Mouse (Mus musculus): Measurements from ENCODE around the gene Ephb6. TPM values are rescaled to one million over a fixed set of nuclear protein-coding genes. Genes with fewer than 3 reads are reported as not detected.
"Not testable (repeated sequence)": the region's sequence is repeated elsewhere in the genome, so short reads cannot be mapped to it uniquely, and the experiment has no call there.

Ephb6 gene
- polyA plus RNA-seq (2014; fragmentation: Nextera tagmentation; extraction: Ambion mirVana) = 33.5 and 41.7 TPM in 2 replicates

- peak within 1 kb of the TSS; percentile 87 for H3K27ac ChIP-seq
- H3K4me1 ChIP-seq (replicated peaks; ENCODE audit: control insufficient read depth, insufficient read depth, low read length) = peaks cover 27% of the 10 kb centered on the region
- peak within 1 kb of the TSS; percentile 92 for H3K9ac ChIP-seq
- ATAC-seq (ENCODE audit: low FRiP score) = peak; percentile 93
- H3K36me3 ChIP-seq (replicated peaks; ENCODE audit: control insufficient read depth, insufficient read depth) = no peaks in the 10 kb centered on the region
- WGBS = under 1% methylated on average over 67 of the region's 68 CpGs
- H3K27me3 ChIP-seq (ENCODE audit: control insufficient read depth, insufficient read depth, low read length) = no peaks in the 10 kb centered on the region
- peak within 1 kb of the TSS; percentile 58 for H3K4me3 ChIP-seq (replicated peaks; ENCODE audit: low read length)
- peak within 1 kb of the TSS; percentile 99 for H3K4me2 ChIP-seq (replicated peaks)
- H3K9me3 ChIP-seq (ENCODE audit: control insufficient read depth, low read length) = no peaks in the 10 kb centered on the region
- DNase-seq (ENCODE audit: low spot score) = peak; percentile 75
These were observed at the start of gene Ephb6 for GRCm38 (mm10) chr6:41605061-41605793. Gene Ephb6, plus strand, starts transcription at chr6:41605482.

- H3K9ac ChIP-seq = no peak overlapping the region
- no peaks in the 10 kb centered on the region for H3K4me1 ChIP-seq (replicated peaks; ENCODE audit: control insufficient read depth, insufficient read depth, low read length)
- H3K36me3 ChIP-seq (replicated peaks; ENCODE audit: control insufficient read depth, insufficient read depth) = no peaks in the 10 kb centered on the region
- ATAC-seq (ENCODE audit: low FRiP score) (peak; percentile 51; the same call in 1 of the 2 replicates), DNase-seq (ENCODE audit: low spot score) (peak; percentile 73)
- H3K27me3 ChIP-seq (ENCODE audit: control insufficient read depth, insufficient read depth, low read length) = no peaks in the 10 kb centered on the region
- H3K4me2 ChIP-seq (replicated peaks) = no peak overlapping the region
- no peak overlapping the region for H3K4me3 ChIP-seq (replicated peaks; ENCODE audit: low read length)
- no peaks in the 10 kb centered on the region for H3K9me3 ChIP-seq (ENCODE audit: control insufficient read depth, low read length)
- H3K27ac ChIP-seq = no peak overlapping the region
These were observed 48.9 kb upstream of the Ephb6 start for GRCm38 (mm10) chr6:41556389-41556788.

- no peak overlapping the region for H3K4me2 ChIP-seq (replicated peaks)
- DNase-seq (ENCODE audit: low spot score) (no peak), ATAC-seq (ENCODE audit: low FRiP score) (no peak)
- no peaks in the 10 kb centered on the region for H3K9me3 ChIP-seq (ENCODE audit: control insufficient read depth, low read length)
- no peak overlapping the region for H3K9ac ChIP-seq
- H3K27me3 ChIP-seq (ENCODE audit: control insufficient read depth, insufficient read depth, low read length) = no peaks in the 10 kb centered on the region
- H3K4me1 ChIP-seq (replicated peaks; ENCODE audit: control insufficient read depth, insufficient read depth, low read length) = no peaks in the 10 kb centered on the region
- 82% methylated on average over 5 of the region's 5 CpGs for WGBS
- H3K36me3 ChIP-seq (replicated peaks; ENCODE audit: control insufficient read depth, insufficient read depth) = no peaks in the 10 kb centered on the region
- no peak overlapping the region for H3K27ac ChIP-seq
- H3K4me3 ChIP-seq (replicated peaks; ENCODE audit: low read length) = no peak overlapping the region
These were observed 47.8 kb upstream of the Ephb6 start for GRCm38 (mm10) chr6:41557468-41557867.

GRCm38 (mm10) chr6:41558271-41558670 is 47.0 kb upstream of the Ephb6 start:
- H3K4me1 ChIP-seq (replicated peaks; ENCODE audit: control insufficient read depth, insufficient read depth, low read length) = no peaks in the 10 kb centered on the region
- no peak for DNase-seq (ENCODE audit: low spot score)
- H3K27ac ChIP-seq = no peak overlapping the region
- no peak overlapping the region for H3K4me2 ChIP-seq (replicated peaks)
- H3K36me3 ChIP-seq (replicated peaks; ENCODE audit: control insufficient read depth, insufficient read depth) = no peaks in the 10 kb centered on the region
- 50% methylated on average over 2 of the region's 2 CpGs for WGBS
- no peaks in the 10 kb centered on the region for H3K27me3 ChIP-seq (ENCODE audit: control insufficient read depth, insufficient read depth, low read length)
- no peak for ATAC-seq (ENCODE audit: low FRiP score)
- no peak overlapping the region for H3K9ac ChIP-seq
- no peak overlapping the region for H3K4me3 ChIP-seq (replicated peaks; ENCODE audit: low read length)
- H3K9me3 ChIP-seq (ENCODE audit: control insufficient read depth, low read length) = no peaks in the 10 kb centered on the region

- H3K4me2 ChIP-seq (replicated peaks) = no peak overlapping the region
- WGBS = 70% methylated on average over 3 of the region's 3 CpGs
- H3K9me3 ChIP-seq (ENCODE audit: control insufficient read depth, low read length) = no peaks in the 10 kb centered on the region
- no peaks in the 10 kb centered on the region for H3K36me3 ChIP-seq (replicated peaks; ENCODE audit: control insufficient read depth, insufficient read depth)
- ATAC-seq (ENCODE audit: low FRiP score) = no peak
- no peaks in the 10 kb centered on the region for H3K27me3 ChIP-seq (ENCODE audit: control insufficient read depth, insufficient read depth, low read length)
- no peak overlapping the region for H3K9ac ChIP-seq
- no peaks in the 10 kb centered on the region for H3K4me1 ChIP-seq (replicated peaks; ENCODE audit: control insufficient read depth, insufficient read depth, low read length)
- H3K4me3 ChIP-seq (replicated peaks; ENCODE audit: low read length) = no peak overlapping the region
- no peak for DNase-seq (ENCODE audit: low spot score)
- no peak overlapping the region for H3K27ac ChIP-seq
These were observed 46.0 kb upstream of the Ephb6 start for GRCm38 (mm10) chr6:41559331-41559730.

- no peak overlapping the region for H3K4me2 ChIP-seq (replicated peaks)
- H3K27ac ChIP-seq = no peak overlapping the region
- ATAC-seq (ENCODE audit: low FRiP score) = no peak
- no peak for DNase-seq (ENCODE audit: low spot score)
- H3K36me3 ChIP-seq (replicated peaks; ENCODE audit: control insufficient read depth, insufficient read depth) = no peaks in the 10 kb centered on the region
- H3K9me3 ChIP-seq (ENCODE audit: control insufficient read depth, low read length) = no peaks in the 10 kb centered on the region
- H3K4me1 ChIP-seq (replicated peaks; ENCODE audit: control insufficient read depth, insufficient read depth, low read length) = no peaks in the 10 kb centered on the region
- no peak overlapping the region for H3K9ac ChIP-seq
- no peaks in the 10 kb centered on the region for H3K27me3 ChIP-seq (ENCODE audit: control insufficient read depth, insufficient read depth, low read length)
- 64% methylated on average over 2 of the region's 2 CpGs for WGBS
- H3K4me3 ChIP-seq (replicated peaks; ENCODE audit: low read length) = no peak overlapping the region
These were observed 45.0 kb upstream of the Ephb6 start for GRCm38 (mm10) chr6:41560273-41560672.

GRCm38 (mm10) chr6:41562598-41562997 is 42.7 kb upstream of the Ephb6 start:
- Histone ChIP-seq H3K4me3 (replicated peaks; ENCODE audit: low read length) (peak overlapping the region; percentile 27), H3K27me3 (ENCODE audit: control insufficient read depth, insufficient read depth, low read length) (no peaks in the 10 kb centered on the region), H3K27ac (no peak overlapping the region), H3K9me3 (ENCODE audit: control insufficient read depth, low read length) (no peaks in the 10 kb centered on the region), H3K4me2 (replicated peaks) (peak overlapping the region; percentile 45), H3K36me3 (replicated peaks; ENCODE audit: control insufficient read depth, insufficient read depth) (no peaks in the 10 kb centered on the region), H3K9ac (0 out of 2 replicates have a peak overlapping the region, but pooled peaks have one; percentile 21), H3K4me1 (replicated peaks; ENCODE audit: control insufficient read depth, insufficient read depth, low read length) (no peaks in the 10 kb centered on the region)
- WGBS = 89% methylated on average over 4 of the region's 4 CpGs
- DNase-seq (ENCODE audit: low spot score) (no peak), ATAC-seq (ENCODE audit: low FRiP score) (no peak)

GRCm38 (mm10) chr6:41563104-41563951 is 42.0 kb upstream of the Ephb6 start:
- Histone ChIP-seq H3K9ac (peak overlapping the region; percentile 8; the same call in 1 of the 2 replicates), H3K4me2 (replicated peaks) (peak overlapping the region; percentile 45), H3K4me3 (replicated peaks; ENCODE audit: low read length) (peak overlapping the region; percentile 27)
- peak; percentile 75; the same call in 1 of the 2 replicates for ATAC-seq (ENCODE audit: low FRiP score)
- 54% methylated on average over 4 of the region's 23 CpGs for WGBS
- not testable (repeated sequence) for H3K36me3 ChIP-seq (replicated peaks; ENCODE audit: control insufficient read depth, insufficient read depth); H3K27ac ChIP-seq; H3K27me3 ChIP-seq (ENCODE audit: control insufficient read depth, insufficient read depth, low read length); DNase-seq (ENCODE audit: low spot score); H3K9me3 ChIP-seq (ENCODE audit: control insufficient read depth, low read length); H3K4me1 ChIP-seq (replicated peaks; ENCODE audit: control insufficient read depth, insufficient read depth, low read length)

- Histone ChIP-seq H3K27ac (no peak overlapping the region), H3K36me3 (replicated peaks; ENCODE audit: control insufficient read depth, insufficient read depth) (no peaks in the 10 kb centered on the region), H3K27me3 (ENCODE audit: control insufficient read depth, insufficient read depth, low read length) (no peaks in the 10 kb centered on the region), H3K4me1 (replicated peaks; ENCODE audit: control insufficient read depth, insufficient read depth, low read length) (no peaks in the 10 kb centered on the region), H3K9me3 (ENCODE audit: control insufficient read depth, low read length) (no peaks in the 10 kb centered on the region), H3K4me2 (replicated peaks) (no peak overlapping the region), H3K9ac (no peak overlapping the region), H3K4me3 (replicated peaks; ENCODE audit: low read length) (no peak overlapping the region)
- DNase-seq (ENCODE audit: low spot score) = no peak
- no peak for ATAC-seq (ENCODE audit: low FRiP score)
- 50% methylated on average over 1 of the region's 1 CpGs for WGBS
These were observed 40.0 kb upstream of the Ephb6 start for GRCm38 (mm10) chr6:41565261-41565660.

Measured in hindbrain, embryonic 14.5 days (tissue).